Mouse (Mus musculus): Measurements from ENCODE around the gene Rnf123.
"Not testable (repeated sequence)": the region's sequence is repeated elsewhere in the genome, so short reads cannot be mapped to it uniquely, and the experiment has no call there.

Gene Rnf123

DNA sequence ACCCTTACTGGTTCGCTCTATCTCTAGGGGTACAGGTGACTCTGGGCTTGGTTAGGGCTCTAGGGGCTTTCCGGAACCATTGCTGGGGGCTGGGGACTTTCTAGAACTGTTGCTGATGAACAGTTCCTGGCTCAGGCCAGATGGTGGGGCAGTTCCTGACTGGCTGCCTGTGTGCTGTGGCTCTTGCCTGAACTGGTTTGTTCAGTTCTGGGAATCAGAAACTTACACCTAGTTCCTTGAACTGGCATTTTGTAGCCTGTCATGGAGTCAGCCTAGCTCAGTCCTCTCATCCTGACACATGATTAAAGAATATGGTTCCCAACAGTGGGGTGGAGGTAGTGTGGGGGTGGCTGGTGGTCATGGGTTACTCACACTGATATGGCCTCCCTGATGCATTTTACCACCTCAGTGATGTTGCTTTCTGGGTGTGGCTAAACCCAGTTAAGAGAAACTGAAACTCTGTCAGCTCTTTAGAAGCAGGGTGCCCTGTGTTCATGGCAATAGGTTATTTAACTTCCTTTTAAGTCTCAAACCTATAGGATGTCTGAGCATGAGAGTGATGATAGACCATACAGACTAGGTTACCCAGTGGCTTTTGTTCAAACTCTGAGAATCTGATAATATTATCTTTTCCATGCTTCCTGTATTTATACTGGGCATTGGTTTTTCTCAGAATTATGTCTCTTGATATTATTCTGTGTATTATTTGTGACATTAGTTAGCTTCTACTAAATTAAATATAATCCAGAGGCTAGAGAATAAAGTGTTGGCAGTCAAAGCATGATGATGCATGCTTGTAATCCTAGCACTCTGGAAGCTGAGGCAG, 47.6 kb downstream of the Rnf123 start:
- no peak for DNase-seq (ENCODE audit: low spot score in 2 of 2)

DNA sequence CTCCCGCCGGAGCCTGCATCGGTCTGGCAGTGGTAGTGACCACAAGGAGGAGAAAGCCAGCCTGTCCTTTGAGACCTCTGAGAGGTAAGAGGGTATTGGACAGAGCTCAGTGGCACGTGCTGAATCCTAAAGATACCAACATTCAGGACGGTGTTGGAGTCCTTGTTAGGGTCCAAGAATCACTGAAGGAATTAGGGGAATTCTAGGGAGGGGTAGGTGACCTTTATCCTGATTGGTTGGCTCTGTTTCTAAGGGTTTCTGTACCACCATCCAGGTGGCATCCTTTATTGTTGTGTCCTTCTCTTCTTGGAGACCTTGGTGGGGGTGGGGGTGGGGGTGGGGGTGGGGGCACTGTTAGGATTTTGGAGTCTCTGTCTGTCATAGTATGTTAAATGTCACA, 51.0 kb downstream of the Rnf123 start:
- no peak for DNase-seq (ENCODE audit: low spot score in 2 of 2)

DNA sequence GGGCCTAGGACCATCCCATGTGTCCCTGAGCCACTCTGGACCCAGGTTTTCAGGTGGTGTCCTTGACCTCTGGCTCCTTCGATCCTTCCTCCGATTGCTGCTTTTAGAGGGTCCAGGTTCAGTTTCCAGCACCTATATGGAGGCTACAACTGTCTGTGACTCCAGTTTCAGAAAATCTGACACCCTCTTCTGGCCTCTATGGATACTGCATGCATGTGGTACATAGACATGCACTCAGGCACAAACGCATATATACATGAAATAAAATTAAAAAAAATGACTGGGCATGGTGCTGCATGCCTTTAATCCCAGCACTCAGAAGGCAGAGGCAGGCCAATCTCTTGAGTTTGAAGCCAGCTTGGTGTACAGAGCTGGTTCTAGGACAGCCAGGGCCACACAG, 55.3 kb downstream of the Rnf123 start:
- DNase-seq (ENCODE audit: low spot score in 2 of 2), result no peak

DNA sequence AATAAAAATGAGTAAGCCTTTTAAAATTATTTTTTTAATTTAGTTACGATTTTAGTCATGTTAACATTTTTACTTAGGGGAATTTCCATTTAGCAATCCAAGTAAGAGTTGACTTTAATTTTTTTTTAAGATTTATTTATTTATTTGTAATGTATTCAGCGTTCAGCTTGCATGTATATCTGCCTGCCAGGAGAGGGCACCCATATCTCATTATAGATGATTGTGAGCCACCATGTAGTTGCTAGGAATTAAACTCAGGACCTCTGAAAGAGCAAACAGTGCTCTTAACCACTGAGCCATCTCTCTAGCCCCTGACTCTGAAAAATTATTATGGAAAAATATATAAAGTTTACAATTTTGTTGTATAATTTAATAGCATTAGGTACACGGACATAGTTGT, 56.6 kb downstream of the Rnf123 start:
- no peak for DNase-seq (ENCODE audit: low spot score in 2 of 2)

DNA sequence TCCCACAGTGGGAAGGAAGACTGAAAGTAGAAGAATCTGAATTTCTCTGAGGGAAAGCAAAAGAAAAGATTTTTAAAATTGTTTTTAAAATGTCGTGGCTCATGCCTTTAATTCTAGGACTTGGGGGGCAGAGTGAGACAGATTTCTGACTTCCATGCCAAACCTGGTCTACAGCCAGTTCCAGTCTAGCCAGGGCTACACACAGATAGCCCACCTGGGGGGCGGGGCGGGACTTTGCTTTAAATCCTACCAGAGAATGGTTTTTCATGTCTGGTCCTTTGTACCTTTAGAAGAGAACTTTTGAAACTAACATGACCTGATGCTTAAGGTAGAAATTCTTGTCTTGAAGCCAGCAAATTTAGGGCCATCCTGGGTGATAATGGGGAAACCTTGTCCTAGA, 59.9 kb downstream of the Rnf123 start:
- no peak for DNase-seq (ENCODE audit: low spot score in 2 of 2)

- no peak for DNase-seq (ENCODE audit: low spot score in 2 of 2)
Observed at GRCm38 (mm10) chr9:108020741-108021140, 62.4 kb downstream of the Rnf123 start.

DNA sequence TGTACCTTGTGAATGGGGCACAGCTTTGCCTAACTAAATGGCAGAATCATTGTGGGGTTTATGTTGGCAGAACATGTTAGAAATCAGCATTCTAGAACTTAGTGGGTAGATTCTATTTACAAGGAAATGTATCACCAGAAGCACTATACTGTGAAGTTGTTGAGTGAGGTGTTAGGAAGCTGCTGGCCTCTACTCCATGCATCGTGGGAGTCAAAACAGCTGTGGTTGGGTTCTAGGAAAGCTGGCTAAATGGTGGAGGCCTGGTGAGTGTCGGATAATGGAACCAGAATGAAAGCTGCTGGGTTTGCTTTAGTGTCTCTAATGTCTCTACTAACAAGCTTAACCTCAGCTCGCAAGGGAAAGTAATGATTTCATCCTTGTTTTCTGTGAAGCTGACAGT, 66.0 kb downstream of the Rnf123 start:
- DNase-seq (ENCODE audit: low spot score in 2 of 2), result no peak

- DNase-seq (ENCODE audit: low spot score in 2 of 2), result not testable (repeated sequence)
Observed at GRCm38 (mm10) chr9:108013577-108013976, 69.6 kb downstream of the Rnf123 start.

DNA sequence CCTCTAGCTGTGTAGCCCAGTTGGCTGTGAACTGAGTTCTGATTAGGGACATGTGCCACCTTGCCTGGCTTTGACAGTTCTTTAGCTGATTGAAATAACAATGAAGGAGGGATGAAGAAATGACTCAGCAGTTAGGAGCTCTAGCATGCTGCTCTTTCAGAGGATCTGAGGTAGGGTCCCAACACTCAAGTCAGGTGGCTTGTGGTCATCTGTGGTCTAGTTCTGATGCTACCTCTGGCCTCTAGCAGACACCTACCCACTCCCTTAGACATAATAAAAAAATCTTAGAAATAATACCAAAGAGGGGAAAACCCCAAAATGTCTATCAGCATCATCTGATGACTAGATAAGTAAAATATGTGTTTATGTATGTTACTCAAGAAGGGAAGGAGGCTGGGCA, 72.8 kb downstream of the Rnf123 start:
- no peak for DNase-seq (ENCODE audit: low spot score in 2 of 2)

DNA sequence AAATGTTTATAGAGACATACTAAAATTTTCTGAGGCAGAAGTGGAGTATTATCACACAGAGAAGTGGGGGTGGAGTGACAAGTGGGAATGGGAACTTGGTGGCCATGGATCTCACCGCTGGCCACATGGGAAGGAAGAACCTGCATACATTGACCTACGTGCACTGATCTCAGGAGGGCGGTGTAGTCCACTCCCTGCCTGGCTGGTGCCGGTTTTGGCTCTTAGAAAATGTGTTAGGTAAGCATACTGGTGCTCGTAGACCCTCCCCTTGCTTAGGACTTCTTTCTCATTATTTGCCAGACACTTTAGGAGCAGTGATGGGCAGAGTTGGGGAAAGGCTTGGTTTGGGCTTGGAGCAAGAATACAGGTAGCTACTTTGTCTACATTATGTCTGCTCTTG, 75.1 kb downstream of the Rnf123 start:
- no peak for DNase-seq (ENCODE audit: low spot score in 2 of 2)

GRCm38 (mm10) chr9:108003531-108003890, 79.6 kb downstream of the Rnf123 start:
- DNase-seq (ENCODE audit: low spot score in 2 of 2), result peak in 1 of 2 experiments; percentile 19

- no peak for DNase-seq (ENCODE audit: low spot score in 2 of 2)
Observed at GRCm38 (mm10) chr9:108002778-108003530, 80.2 kb downstream of the Rnf123 start.

DNA sequence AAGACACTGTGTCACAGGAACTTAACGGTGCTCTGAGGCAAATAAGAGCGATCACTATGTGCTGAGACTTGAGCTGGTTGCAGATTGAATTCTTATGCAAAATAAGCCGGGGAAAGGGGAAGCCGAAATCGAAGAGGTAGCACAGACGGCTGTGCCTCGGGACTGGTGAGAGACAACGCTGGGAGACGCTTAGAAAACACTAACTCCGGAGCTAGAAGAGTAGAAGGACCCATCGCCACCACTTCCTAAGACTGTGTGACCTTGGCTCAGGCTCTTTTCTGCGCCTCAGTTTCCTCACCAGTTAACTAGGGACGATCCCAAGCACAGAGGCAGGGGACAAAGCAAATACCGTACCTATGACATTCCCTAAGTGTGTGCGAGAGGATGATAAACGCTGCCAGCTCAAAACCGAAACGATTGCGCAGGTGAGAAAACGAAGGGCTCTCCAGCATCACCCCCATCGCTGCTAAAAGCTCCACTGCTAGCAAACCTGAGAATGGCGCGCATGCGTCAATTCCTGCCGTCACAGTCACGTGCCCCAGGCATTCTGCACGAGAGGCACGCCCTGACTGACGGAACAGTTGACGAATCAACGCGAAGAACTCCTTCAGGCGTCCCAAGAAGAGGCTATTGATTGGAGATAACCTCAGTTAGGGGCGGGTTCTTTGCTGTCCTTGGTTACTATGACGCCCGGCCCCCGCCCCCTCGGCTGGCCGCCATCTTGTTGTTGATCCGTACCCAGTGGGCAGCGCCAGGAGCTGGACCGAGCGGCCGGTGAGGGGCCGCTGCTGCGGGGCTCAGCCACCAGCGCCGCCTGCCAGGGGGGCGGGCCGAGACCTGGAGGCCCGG, 81.0 kb downstream of the Rnf123 start, which contains the start of gene Ip6k1:
TSS of gene Ip6k1 (plus strand) at position 580 of the 849 bp plus-strand sequence.
- DNase-seq (ENCODE audit: low spot score in 2 of 2), result peak; percentile 99

Measured in urinary bladder, adult 18-20 months (tissue).